Mouse (Mus musculus) cerebellum, adult 2 months (tissue): ENCODE measurements around the gene Fbxo36. TPM values are rescaled to one million over a fixed set of nuclear protein-coding genes. Genes with fewer than 3 reads are reported as not detected.

ENCODE experiments used
- DNase-seq, 2 experiments: peaks; one replicate each; pipeline ENCODE4 v3.0.0; 2021
- H3K27ac ChIP-seq: fragments of 200-500 bp; 2 replicates; pipeline ENCODE4 v1.5.1; 2012; ENCODE audit warnings: low read length, control low read depth, inconsistent platforms; ENCODE audit not compliant: insufficient read depth
- H3K27me3 ChIP-seq: fragments of 200-500 bp; 2 replicates; pipeline ENCODE4 v1.6.1; 2012; ENCODE audit warnings: inconsistent platforms, mild to moderate bottlenecking, low read length, moderate library complexity; ENCODE audit not compliant: control insufficient read depth, insufficient read depth
- H3K4me1 ChIP-seq: fragments of 200-500 bp; 2 replicates; pipeline ENCODE4 v1.6.1; 2011; ENCODE audit warnings: low read length; ENCODE audit not compliant: control insufficient read depth, insufficient read depth
- H3K4me3 ChIP-seq: fragments of 200-500 bp; replicated peaks from 2 replicates; pipeline ENCODE3; 2011; ENCODE audit warnings: mild to moderate bottlenecking, low read depth, low read length, control low read depth; ENCODE audit not compliant: insufficient read depth
- CTCF ChIP-seq: fragments of 200-500 bp; IDR thresholded peaks from 2 replicates; pipeline ENCODE4 v1.5.1; 2011; ENCODE audit warnings: low read depth, mild to moderate bottlenecking, control low read depth, low read length, moderate library complexity, borderline replicate concordance; ENCODE audit not compliant: insufficient read depth
- POLR2A ChIP-seq: fragments of 200-500 bp; IDR thresholded peaks from 2 replicates; pipeline ENCODE4 v1.6.1; 2011; ENCODE audit warnings: low read length, control low read depth, borderline replicate concordance; ENCODE audit not compliant: insufficient read depth
- WGBS: fragments of 180-500 bp; shearing (Covaris S2); methylation state at CpG from one replicate; pipeline ENCODE4 v1.1.7; 2018; 5-methylcytosine and 5-hydroxymethylcytosine counted together
- polyA plus RNA-seq: library from polyadenylated mRNA; depleted of rRNA; stranded (reverse); fragments of >200 nt; gene quantifications from 2 replicates; pipeline ENCODE4 v1.2.3, GENCODE M21; 2012

Gene Fbxo36
- polyA plus RNA-seq, 1 experiment, result 8.5 TPM

GRCm38 (mm10) chr1:84883889-84884288, 44.2 kb downstream of the Fbxo36 start:
- TF ChIP-seq POLR2A (no peak), CTCF (no peak)
- 65% methylated on average over 4 of the region's 4 CpGs for WGBS
- Histone ChIP-seq H3K4me3 (no peak overlapping the region), H3K4me1 (no peaks in the 10 kb centered on the region), H3K27me3 (no peaks in the 10 kb centered on the region), H3K27ac (no peak overlapping the region)
- no peak for DNase-seq

GRCm38 (mm10) chr1:84885174-84885573, 45.5 kb downstream of the Fbxo36 start:
- DNase-seq, result no peak
- Histone ChIP-seq H3K4me1 (no peaks in the 10 kb centered on the region), H3K4me3 (no peak overlapping the region), H3K27me3 (no peaks in the 10 kb centered on the region), H3K27ac (no peak overlapping the region)
- TF ChIP-seq POLR2A (no peak), CTCF (no peak)
- WGBS, result 86% methylated on average over 3 of the region's 3 CpGs

- Histone ChIP-seq H3K4me3 (no peak overlapping the region), H3K4me1 (no peaks in the 10 kb centered on the region), H3K27me3 (no peaks in the 10 kb centered on the region), H3K27ac (no peak overlapping the region)
- TF ChIP-seq CTCF, result no peak
- WGBS, result 92% methylated on average over 6 of the region's 6 CpGs
- no peak for DNase-seq
These were observed 46.3 kb downstream of the Fbxo36 start for GRCm38 (mm10) chr1:84885921-84886320.

GRCm38 (mm10) chr1:84889330-84890004, 49.8 kb downstream of the Fbxo36 start:
- no peak for DNase-seq
- TF ChIP-seq POLR2A (no peak), CTCF (no peak)
- Histone ChIP-seq H3K4me1 (no peaks in the 10 kb centered on the region), H3K4me3 (no peak overlapping the region), H3K27ac (no peak overlapping the region), H3K27me3 (no peaks in the 10 kb centered on the region)
- WGBS, result 58% methylated on average over 8 of the region's 8 CpGs

GRCm38 (mm10) chr1:84890005-84890393, 50.4 kb downstream of the Fbxo36 start:
- no peak for DNase-seq
- Histone ChIP-seq H3K27ac (no peak overlapping the region), H3K4me1 (no peaks in the 10 kb centered on the region), H3K4me3 (no peak overlapping the region), H3K27me3 (no peaks in the 10 kb centered on the region)
- 14% methylated on average over 7 of the region's 7 CpGs for WGBS
- TF ChIP-seq CTCF (no peak), POLR2A (no peak)

GRCm38 (mm10) chr1:84890503-84890902, 50.9 kb downstream of the Fbxo36 start:
- no peaks in the 10 kb centered on the region for H3K27me3 ChIP-seq
- H3K4me3 ChIP-seq, result no peak overlapping the region
- TF ChIP-seq POLR2A (no peak), CTCF (no peak)
- no peak for DNase-seq
- no peak overlapping the region for H3K27ac ChIP-seq
- H3K4me1 ChIP-seq, result no peaks in the 10 kb centered on the region
- 82% methylated on average over 7 of the region's 7 CpGs for WGBS

GRCm38 (mm10) chr1:84891746-84892145, 52.1 kb downstream of the Fbxo36 start:
- 92% methylated on average over 9 of the region's 9 CpGs for WGBS
- Histone ChIP-seq H3K4me1 (no peaks in the 10 kb centered on the region), H3K27me3 (no peaks in the 10 kb centered on the region), H3K27ac (no peak overlapping the region), H3K4me3 (no peak overlapping the region)
- DNase-seq, result no peak
- TF ChIP-seq POLR2A, result no peak
- TF ChIP-seq CTCF, result no peak

- Histone ChIP-seq H3K4me3 (no peak overlapping the region), H3K27ac (no peak overlapping the region), H3K27me3 (no peaks in the 10 kb centered on the region), H3K4me1 (no peaks in the 10 kb centered on the region)
- no peak for DNase-seq
- WGBS, result 84% methylated on average over 6 of the region's 6 CpGs
- TF ChIP-seq POLR2A (no peak), CTCF (no peak)
These were observed 57.7 kb downstream of the Fbxo36 start for GRCm38 (mm10) chr1:84897364-84897763.

- Histone ChIP-seq H3K27me3 (no peaks in the 10 kb centered on the region), H3K4me3 (no peak overlapping the region), H3K4me1 (no peaks in the 10 kb centered on the region), H3K27ac (no peak overlapping the region)
- no peak for TF ChIP-seq CTCF
- TF ChIP-seq POLR2A, result no peak
- whole genome bisulfite sequencing, result 94% methylated on average over 6 of the region's 6 CpGs
- no peak for DNase-seq
These were observed 59.5 kb downstream of the Fbxo36 start for GRCm38 (mm10) chr1:84899156-84899555.
